Mouse (Mus musculus) adrenal gland, postnatal 0 days (tissue): ENCODE data around the gene Smim17. TPM values are rescaled to one million over a fixed set of nuclear protein-coding genes. Genes with fewer than 3 reads are reported as not detected.

Experiments
- polyA plus RNA-seq: library from polyadenylated mRNA; unstranded; fragments of >200 nt; fragmentation: Nextera tagmentation; extraction: Ambion mirVana; gene quantifications from 2 replicates; pipeline ENCODE4 v1.2.1, GENCODE M21; 2015

Gene Smim17
- polyA plus RNA-seq, result 0.14 and 0.15 TPM in 2 replicates

DNA sequence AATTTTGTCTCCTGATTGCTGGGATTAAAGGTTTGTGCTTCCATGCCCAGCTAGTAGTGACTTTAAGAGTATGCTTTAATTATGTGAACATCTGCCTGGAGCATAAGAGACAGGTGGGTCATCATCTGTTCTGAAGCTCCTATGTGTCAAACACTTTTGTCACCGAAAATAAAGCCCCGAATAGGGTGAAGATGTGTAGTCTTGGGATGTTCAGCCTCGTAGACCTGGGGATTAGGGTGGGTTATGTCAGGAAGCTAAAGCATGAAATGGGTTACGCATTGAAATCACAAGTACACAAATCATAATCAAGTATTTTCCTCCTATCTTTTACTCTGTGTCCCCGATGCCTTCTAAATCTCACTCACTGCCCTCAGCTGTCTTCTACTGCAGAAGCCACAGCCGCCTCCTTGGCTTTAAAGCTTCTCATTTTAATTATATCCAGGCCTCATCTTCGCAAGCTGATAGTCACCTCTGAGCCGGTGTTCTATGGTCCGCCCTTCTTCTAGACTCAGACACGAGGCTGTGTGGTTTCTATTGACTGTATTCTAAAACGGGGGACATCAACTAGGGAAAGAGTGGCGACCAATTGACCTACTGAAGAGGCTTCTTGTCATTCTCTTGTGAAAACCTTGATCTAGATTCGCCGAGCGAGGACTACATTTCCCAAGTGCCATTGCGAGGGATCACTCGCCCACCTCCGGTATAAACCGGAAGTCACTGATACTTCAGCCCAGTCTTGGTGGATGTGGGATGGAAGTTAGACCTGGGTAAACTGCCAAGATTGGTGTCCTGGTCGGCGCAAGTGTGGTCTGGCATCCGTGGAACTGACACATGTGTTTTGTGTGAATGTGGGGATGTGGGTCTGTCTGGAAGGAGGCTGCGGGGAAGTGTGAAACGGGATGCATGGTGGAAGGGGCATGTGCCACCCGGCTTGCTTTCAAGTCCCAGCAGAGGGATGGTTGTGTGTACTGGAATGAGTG, at the start of gene Smim17:
Gene Smim17, plus strand, starts transcription at position 720 of the 980 bp plus-strand sequence.

DNA sequence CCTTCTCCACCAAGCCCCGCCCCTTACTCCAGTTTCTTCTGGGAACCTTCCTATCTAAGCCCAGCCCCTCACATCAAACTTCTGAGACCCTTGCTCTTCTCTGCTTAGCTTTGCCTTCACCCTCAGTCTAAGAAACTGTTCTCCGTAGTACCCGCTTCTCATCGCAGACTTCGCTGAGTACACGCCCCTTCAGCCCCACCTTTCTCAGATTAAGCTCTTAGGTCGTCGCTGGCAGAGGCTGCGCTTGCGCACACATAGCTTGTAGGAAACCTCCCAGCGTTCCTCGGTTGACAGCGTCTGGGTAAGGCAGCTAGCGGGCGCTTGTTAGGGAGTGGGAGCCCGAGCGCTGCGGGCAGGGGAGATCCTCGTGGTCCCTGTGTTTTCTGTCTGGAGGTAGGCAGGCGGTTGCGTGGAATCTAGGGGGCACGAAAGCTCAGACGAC, 35.4 kb upstream of the Smim17 start, which contains the start of gene Zfp78:
Gene Zfp78, plus strand, starts transcription at position 234 of the 442 bp plus-strand sequence.

DNA sequence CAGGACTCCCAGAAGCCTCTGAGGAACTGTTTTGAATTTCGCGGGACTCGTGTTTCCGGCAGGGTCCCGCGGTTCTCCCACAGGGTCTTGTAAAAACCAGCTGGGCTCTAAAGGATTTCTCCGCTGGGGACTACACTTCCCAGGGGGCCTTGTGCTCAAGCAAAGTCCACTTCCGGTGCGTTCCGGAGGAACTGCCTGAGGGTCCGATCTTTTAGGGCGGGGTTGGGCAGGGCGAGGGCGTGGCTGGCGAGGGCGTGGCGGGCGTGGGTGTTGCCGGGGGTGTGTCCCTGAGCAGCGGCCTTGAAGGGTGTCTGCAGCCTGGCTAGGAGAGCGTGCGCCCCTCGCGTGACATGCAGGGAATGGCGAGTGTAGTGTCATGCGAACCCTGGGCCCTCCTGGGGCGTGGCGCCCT, 15.5 kb upstream of the Smim17 start, which contains the start of gene Zfp28:
Gene Zfp28, plus strand, starts transcription at position 252 of the 412 bp plus-strand sequence.

GRCm38 (mm10) chr7:6410043-6410442, 11.5 kb downstream of the Smim17 start, which contains the start of gene Gm20715:
Gene Gm20715 (plus strand): TSS chr7:6410277.

GRCm38 (mm10) chr7:6438388-6438787, 39.9 kb downstream of the Smim17 start, which contains the start of gene Olfr1344:
Gene Olfr1344 (plus strand): TSS chr7:6438688.

DNA sequence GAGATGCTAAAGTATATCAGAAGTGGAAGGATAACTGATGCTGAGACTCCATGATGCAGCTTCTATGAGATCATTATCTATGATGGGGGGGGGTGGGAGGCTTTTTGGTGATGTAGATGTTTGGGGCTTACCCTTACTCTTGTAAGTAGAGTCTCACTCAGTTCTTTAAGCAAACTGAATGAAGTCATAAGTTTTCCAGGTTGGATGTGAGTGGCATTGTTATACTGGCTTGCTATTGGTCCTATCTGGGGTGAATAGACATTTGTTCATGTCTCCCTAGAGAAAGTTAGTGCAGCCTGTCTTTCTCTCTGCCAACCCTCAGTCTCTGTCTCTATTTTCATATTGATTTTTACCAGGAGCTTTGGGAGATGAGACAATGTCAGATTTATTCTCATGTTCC, 57.4 kb downstream of the Smim17 start, which contains the start of gene Olfr1336:
Gene Olfr1336, plus strand, starts transcription at position 301 of the 400 bp plus-strand sequence.

GRCm38 (mm10) chr7:6466951-6467350, 68.4 kb downstream of the Smim17 start, which contains the start of gene Olfr1346:
Gene Olfr1346 (plus strand): TSS chr7:6467101.

Other genes starting within 250 kb of the Smim17 start
- gene Zfp787, start 242.7 kb upstream of the Smim17 start, polyA plus RNA-seq, result 95.1 and 95.9 TPM in 2 replicates
- gene Zfp444, start 226.5 kb upstream of the Smim17 start, polyA plus RNA-seq, result 38.5 and 48.4 TPM in 2 replicates
- not detected in 2 replicates for gene Galp, start 201.6 kb upstream of the Smim17 start, polyA plus RNA-seq
- gene Zscan5b, start 176.4 kb upstream of the Smim17 start, polyA plus RNA-seq, result not detected in 2 replicates
- 0.21 TPM in 1 of 2 replicates, not detected in the other for gene Epp13, start 146.0 kb upstream of the Smim17 start, polyA plus RNA-seq
- gene Zfp667, start 112.1 kb upstream of the Smim17 start, polyA plus RNA-seq, result 7.5 and 10.9 TPM in 2 replicates
- 5.2 and 6.6 TPM in 2 replicates for gene Zfp583, start 67.4 kb upstream of the Smim17 start, polyA plus RNA-seq
- gene Gm3854, start 55.0 kb upstream of the Smim17 start, polyA plus RNA-seq, result 1.5 and 2.0 TPM in 2 replicates
- gene Zfp78, start 35.4 kb upstream of the Smim17 start, polyA plus RNA-seq, result 2.1 and 2.7 TPM in 2 replicates
- 6.5 and 6.9 TPM in 2 replicates for gene Zfp28, start 15.4 kb upstream of the Smim17 start, polyA plus RNA-seq
- not detected in 2 replicates for gene Gm20715, start 11.6 kb downstream of the Smim17 start, polyA plus RNA-seq
- gene Olfr1344, start 40.0 kb downstream of the Smim17 start, polyA plus RNA-seq, result 0.08 TPM in 1 of 2 replicates, not detected in the other
- gene Olfr1336, start 57.5 kb downstream of the Smim17 start, polyA plus RNA-seq, result not detected in 2 replicates
- not detected in 2 replicates for gene Olfr1346, start 68.4 kb downstream of the Smim17 start, polyA plus RNA-seq
- gene Olfr5, start 88.2 kb downstream of the Smim17 start, polyA plus RNA-seq, result not detected in 2 replicates
- gene Olfr1347, start 101.0 kb downstream of the Smim17 start, polyA plus RNA-seq, result not detected in 2 replicates
- gene Olfr1348, start 110.0 kb downstream of the Smim17 start, polyA plus RNA-seq, result not detected in 2 replicates
- not detected in 2 replicates for gene Olfr1349, start 124.2 kb downstream of the Smim17 start, polyA plus RNA-seq
- not detected in 2 replicates for gene Olfr1350, start 166.1 kb downstream of the Smim17 start, polyA plus RNA-seq